ENCODE assay signal across 8 mouse cellular contexts in the genomic region with DNA sequence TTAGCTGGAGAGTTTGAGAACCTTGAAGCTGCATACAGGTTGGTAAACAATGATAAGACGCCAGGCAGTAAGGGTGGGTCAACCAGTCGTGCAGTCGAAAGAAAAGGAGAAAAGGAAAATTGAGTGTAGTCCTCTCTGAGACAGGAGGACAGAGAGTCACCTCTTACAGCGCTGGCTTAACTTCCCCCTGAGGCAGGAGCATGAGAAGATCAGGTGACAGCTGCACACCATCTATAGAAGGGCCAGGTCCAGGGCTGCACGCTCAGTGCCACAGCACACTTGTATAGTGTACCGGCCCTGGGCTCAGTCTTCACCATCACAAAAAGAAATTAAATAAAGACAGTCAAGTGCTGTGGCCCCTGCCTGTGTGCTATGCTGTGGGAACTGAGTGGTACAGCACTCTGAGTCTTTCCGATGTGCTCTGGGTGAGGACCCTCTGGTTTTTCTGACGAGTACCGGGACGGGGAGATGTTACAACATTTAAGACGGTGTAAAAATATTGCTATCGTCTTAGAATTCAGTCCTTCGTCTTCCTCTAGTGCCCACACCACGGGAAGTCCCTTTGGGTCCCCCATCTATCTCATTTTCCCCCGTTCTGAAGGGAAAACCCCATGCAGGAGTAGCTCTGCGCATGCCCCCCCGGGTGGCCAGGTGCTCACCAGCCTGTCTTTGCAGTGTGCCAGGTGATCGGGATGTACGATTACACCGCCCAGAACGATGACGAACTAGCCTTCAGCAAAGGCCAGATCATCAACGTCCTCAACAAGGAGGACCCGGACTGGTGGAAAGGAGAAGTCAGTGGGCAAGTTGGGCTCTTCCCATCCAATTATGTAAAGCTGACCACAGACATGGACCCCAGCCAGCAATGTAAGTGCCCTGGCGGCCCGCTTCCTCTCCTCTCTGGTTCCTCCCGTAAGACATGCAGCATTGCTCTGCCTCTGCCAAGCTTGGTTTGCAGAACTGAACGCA.
DNase-seq lines count a peak whose midpoint lies in the region; ATAC-seq and TF ChIP-seq lines count a peak whose summit lies in the region.

No protein-coding gene starts in this region.

- H3K4me1 ChIP-seq in hindbrain, embryonic 13.5 days (replicated peaks), result peaks cover 3% of the 10 kb centered on the region; the same call in 1 of the 2 replicates
- H3K4me1 ChIP-seq in hindbrain, embryonic 12.5 days, result peaks cover 5% of the 10 kb centered on the region; the same call in 1 of the 2 replicates
- peaks cover 7% of the 10 kb centered on the region for H3K4me1 ChIP-seq in hindbrain, postnatal 0 days (ENCODE audit: insufficient read depth, low read length)
- no peaks in the 10 kb centered on the region for H3K4me1 ChIP-seq in midbrain, postnatal 0 days (ENCODE audit: insufficient read depth, low read length)

- DNase-seq in CD4-positive helper T cell, adult 2 months (ENCODE audit: low read depth, low spot score), result peak; percentile 24
- peak; percentile 68 for DNase-seq in cerebellum, adult 11 months
- DNase-seq in hindbrain, postnatal 0 days (ENCODE audit: low spot score), result peak; percentile 67
- peak; percentile 55 for DNase-seq in midbrain, postnatal 0 days (ENCODE audit: low spot score)
- no peak for DNase-seq in embryo, embryonic 10 days (ENCODE audit: low spot score)
- DNase-seq in ovary, postnatal 10 days (ENCODE audit: low spot score), result no peak

- peaks cover 78% of the 10 kb centered on the region for H3K36me3 ChIP-seq in hindbrain, embryonic 13.5 days
- peaks cover 71% of the 10 kb centered on the region for H3K36me3 ChIP-seq in hindbrain, embryonic 12.5 days
- H3K36me3 ChIP-seq in hindbrain, postnatal 0 days (ENCODE audit: insufficient read depth, low read length), result peaks cover 45% of the 10 kb centered on the region; the same call in 1 of the 2 replicates
- peaks cover 45% of the 10 kb centered on the region for H3K36me3 ChIP-seq in midbrain, postnatal 0 days (ENCODE audit: insufficient read depth, low read length)

- H3K4me3 ChIP-seq in hindbrain, embryonic 13.5 days, result no peak overlapping the region
- H3K4me3 ChIP-seq in hindbrain, embryonic 12.5 days, result no peak overlapping the region
- no peak overlapping the region for H3K4me3 ChIP-seq in hindbrain, postnatal 0 days (ENCODE audit: low read length)
- no peak overlapping the region for H3K4me3 ChIP-seq in midbrain, postnatal 0 days (ENCODE audit: low read depth, low read length)

- no peaks in the 10 kb centered on the region for H3K27me3 ChIP-seq in hindbrain, embryonic 13.5 days
- H3K27me3 ChIP-seq in hindbrain, embryonic 12.5 days, result no peaks in the 10 kb centered on the region
- H3K27me3 ChIP-seq in hindbrain, postnatal 0 days (ENCODE audit: insufficient read depth, low read length), result no peaks in the 10 kb centered on the region
- no peaks in the 10 kb centered on the region for H3K27me3 ChIP-seq in midbrain, postnatal 0 days (ENCODE audit: insufficient read depth, low read length)

- no peak overlapping the region for H3K4me2 ChIP-seq in hindbrain, embryonic 13.5 days
- H3K4me2 ChIP-seq in hindbrain, embryonic 12.5 days (replicated peaks), result no peak overlapping the region
- H3K4me2 ChIP-seq in hindbrain, postnatal 0 days (ENCODE audit: low read depth, low read length), result no peak overlapping the region
- no peak overlapping the region for H3K4me2 ChIP-seq in midbrain, postnatal 0 days (ENCODE audit: low read depth, low read length, poor library complexity, severe bottlenecking)

- no peak overlapping the region for H3K9ac ChIP-seq in hindbrain, embryonic 13.5 days
- H3K9ac ChIP-seq in hindbrain, embryonic 12.5 days, result no peak overlapping the region
- H3K9ac ChIP-seq in hindbrain, postnatal 0 days (replicated peaks; ENCODE audit: low read length), result no peak overlapping the region
- H3K9ac ChIP-seq in midbrain, postnatal 0 days (replicated peaks; ENCODE audit: low read length, poor library complexity, severe bottlenecking), result no peak overlapping the region

- 94% methylated on average over 28 of the region's 28 CpGs for WGBS in hindbrain, embryonic 13.5 days
- 91% methylated on average over 28 of the region's 28 CpGs for whole genome bisulfite sequencing in hindbrain, embryonic 12.5 days
- 81% methylated on average over 28 of the region's 28 CpGs for WGBS in hindbrain, postnatal 0 days
- WGBS in midbrain, postnatal 0 days, result 87% methylated on average over 28 of the region's 28 CpGs

- H3K27ac ChIP-seq in hindbrain, embryonic 13.5 days, result peak overlapping the region; percentile 52; the same call in 1 of the 2 replicates
- no peak overlapping the region for H3K27ac ChIP-seq in hindbrain, embryonic 12.5 days
- H3K27ac ChIP-seq in hindbrain, postnatal 0 days, result 0 out of 2 replicates have a peak overlapping the region, but pooled peaks have one; percentile 62
- H3K27ac ChIP-seq in midbrain, postnatal 0 days (ENCODE audit: low read depth, low read length), result no peak overlapping the region

- H3K9me3 ChIP-seq in hindbrain, embryonic 13.5 days, result no peaks in the 10 kb centered on the region
- H3K9me3 ChIP-seq in hindbrain, embryonic 12.5 days (replicated peaks), result no peaks in the 10 kb centered on the region
- no peaks in the 10 kb centered on the region for H3K9me3 ChIP-seq in hindbrain, postnatal 0 days (ENCODE audit: low read length)
- no peaks in the 10 kb centered on the region for H3K9me3 ChIP-seq in midbrain, postnatal 0 days (ENCODE audit: low read length)

- TF ChIP-seq CTCF in hindbrain, postnatal 0 days (IDR thresholded peaks at IDR 0.05; ENCODE audit: low read depth), result no peak
- no peak for TF ChIP-seq CTCF in midbrain, postnatal 0 days (IDR thresholded peaks at IDR 0.05)

- ATAC-seq in hindbrain, embryonic 13.5 days (ENCODE audit: low FRiP score), result no peak
- ATAC-seq in hindbrain, embryonic 12.5 days (ENCODE audit: low FRiP score), result no peak
- ATAC-seq in hindbrain, postnatal 0 days, result no peak
- no peak for ATAC-seq in midbrain, postnatal 0 days (ENCODE audit: low FRiP score)

Comparison
In these comparisons a context has a peak if more than half of its experiments do, and no peak if none do; other contexts are left out.
1. H3K27ac ChIP-seq: peak in hindbrain, embryonic 13.5 days (single experiment) and hindbrain, postnatal 0 days (single experiment); none in hindbrain, embryonic 12.5 days (single experiment) and midbrain, postnatal 0 days (single experiment).
2. DNase-seq: peak in CD4-positive helper T cell, adult 2 months (single experiment), cerebellum, adult 11 months (single experiment), hindbrain, postnatal 0 days (single experiment) and midbrain, postnatal 0 days (single experiment); none in embryo, embryonic 10 days (single experiment) and ovary, postnatal 10 days (single experiment).